Mouse (Mus musculus): ENCODE measurements around the gene Caprin2. TPM values are rescaled to one million over a fixed set of nuclear protein-coding genes. Genes with fewer than 3 reads are reported as not detected.

The Caprin2 gene
- total RNA-seq, 2 experiments from 2014 or later = 4.5 to 5.7 TPM

GRCm38 (mm10) chr6:148873911-148874310 lies 22.1 kb downstream of the Caprin2 start:
- no peak for DNase-seq (ENCODE audit: low spot score)
- intact Hi-C loops (cut with DNase I) = no loop called here

- intact Hi-C loops (cut with DNase I) = no loop called here
Observed at GRCm38 (mm10) chr6:148845629-148846028, 50.4 kb downstream of the Caprin2 start.

GRCm38 (mm10) chr6:148841760-148842159 lies 54.3 kb downstream of the Caprin2 start:
- intact Hi-C loops (cut with DNase I) = no loop called here
- DNase-seq (ENCODE audit: low spot score) = no peak

More at GRCm38 (mm10) chr6:148845629-148846028, 50.4 kb downstream of the Caprin2 start:
- DNase-seq (ENCODE audit: low spot score) = no peak

- intact Hi-C loops (cut with DNase I) = no loop called here
- DNase-seq (ENCODE audit: low spot score) = no peak
Observed at GRCm38 (mm10) chr6:148838460-148838859, 57.6 kb downstream of the Caprin2 start.

GRCm38 (mm10) chr6:148831728-148832121 lies 64.3 kb downstream of the Caprin2 start:
- intact Hi-C loops (cut with DNase I) = loop anchor here (5.0 kb wide), 3 partner anchors 66 to 619 kb away; partner anchors contain the start of genes Amn1, Caprin2 and Ergic2

GRCm38 (mm10) chr6:148830748-148831727 lies 65.0 kb downstream of the Caprin2 start, which contains the start of gene Ipo8:
Gene Ipo8, minus strand, starts transcription at chr6:148831467.
- intact Hi-C loops (cut with DNase I) = loop anchor here (5.0 kb wide), 3 partner anchors 66 to 619 kb away; partner anchors contain the start of genes Amn1, Caprin2 and Ergic2
- peak; percentile 86 for DNase-seq (ENCODE audit: low spot score)

More at GRCm38 (mm10) chr6:148831728-148832121, 64.3 kb downstream of the Caprin2 start:
- DNase-seq (ENCODE audit: low spot score) = no peak

DNA sequence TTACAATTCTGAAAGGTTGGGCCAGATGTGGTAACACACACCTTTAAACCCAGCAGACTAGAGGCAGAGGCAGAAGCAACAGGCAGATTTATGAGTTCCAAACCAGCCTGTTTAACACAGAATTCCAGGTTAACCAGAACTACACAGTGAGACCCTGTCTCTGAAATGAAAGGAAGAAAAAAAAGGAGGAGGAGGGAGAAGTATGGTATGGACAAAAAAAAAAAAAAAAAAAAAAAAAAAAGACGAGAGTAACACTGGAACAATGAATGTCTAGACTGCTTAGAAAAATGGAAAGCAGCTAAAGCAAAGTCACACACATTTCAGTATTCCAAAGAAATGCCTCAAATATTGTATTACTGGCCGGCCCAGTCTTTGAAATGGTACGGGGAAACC lies 65.7 kb downstream of the Caprin2 start:
- no peak for DNase-seq (ENCODE audit: low spot score)
- intact Hi-C loops (cut with DNase I) = loop anchor here (5.0 kb wide), 3 partner anchors 67 to 618 kb away; partner anchors contain the start of genes Amn1, Caprin2 and Ergic2

DNA sequence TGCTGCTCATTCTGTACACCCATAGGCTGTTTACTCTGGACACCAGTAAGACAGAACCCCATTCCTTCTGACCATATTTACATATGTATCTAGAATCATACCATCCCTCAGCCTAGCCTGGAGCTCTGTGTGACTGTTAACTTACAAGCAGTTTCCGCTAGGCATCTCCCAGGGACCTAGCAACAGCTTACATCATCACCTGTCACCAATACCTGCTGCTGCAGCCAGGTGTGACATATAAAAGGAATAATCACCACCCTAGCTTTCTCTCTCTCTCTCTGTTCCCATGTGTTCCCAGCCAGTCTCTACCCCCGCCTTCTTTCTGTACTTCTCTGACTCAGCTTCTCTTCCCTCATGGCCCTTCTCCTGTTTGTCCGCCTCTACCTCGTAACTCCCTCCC lies 69.9 kb downstream of the Caprin2 start:
- intact Hi-C loops (cut with DNase I) = no loop called here

DNA sequence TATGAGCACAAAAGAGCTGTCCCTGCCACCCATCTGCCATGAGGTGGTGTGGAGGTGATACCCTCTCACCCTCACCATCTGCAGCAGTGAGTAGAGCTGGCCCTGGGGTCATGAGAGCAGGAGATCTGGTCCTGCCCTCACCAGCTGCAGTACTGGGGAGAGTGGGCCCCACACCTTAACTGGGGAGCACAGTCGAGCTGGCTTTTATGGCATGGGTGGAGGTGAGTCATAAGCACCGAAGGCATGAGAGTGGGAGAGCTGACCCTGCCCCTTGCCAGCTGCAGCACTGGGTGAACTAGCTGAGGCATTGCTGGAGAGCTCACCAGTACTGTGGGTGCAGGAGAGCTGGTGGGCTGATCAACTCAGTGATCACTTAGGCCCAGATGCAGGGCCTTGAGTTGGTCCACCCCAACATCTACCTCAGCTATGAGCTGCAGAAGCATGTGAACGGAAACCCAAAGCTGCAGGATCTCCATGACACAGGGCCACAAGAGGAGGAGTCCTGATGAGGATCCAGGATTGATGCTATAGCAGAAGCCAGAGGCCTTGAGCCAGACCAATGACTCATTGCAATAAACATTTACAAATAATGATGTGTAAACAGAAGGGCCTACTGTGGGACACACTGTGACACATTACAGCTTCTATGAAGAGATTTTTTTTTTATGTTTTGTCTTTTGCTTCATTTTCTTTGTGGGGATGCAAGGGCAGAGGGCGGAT lies 77.3 kb downstream of the Caprin2 start:
- no peak for DNase-seq (ENCODE audit: low spot score)
- intact Hi-C loops (cut with DNase I) = no loop called here

More for the DNA sequence above, 69.9 kb downstream of the Caprin2 start:
- DNase-seq (ENCODE audit: low spot score) = no peak

- intact Hi-C loops (cut with DNase I) = no loop called here
- DNase-seq (ENCODE audit: low spot score) = no peak
Observed at GRCm38 (mm10) chr6:148816751-148817150, 79.3 kb downstream of the Caprin2 start.

DNA sequence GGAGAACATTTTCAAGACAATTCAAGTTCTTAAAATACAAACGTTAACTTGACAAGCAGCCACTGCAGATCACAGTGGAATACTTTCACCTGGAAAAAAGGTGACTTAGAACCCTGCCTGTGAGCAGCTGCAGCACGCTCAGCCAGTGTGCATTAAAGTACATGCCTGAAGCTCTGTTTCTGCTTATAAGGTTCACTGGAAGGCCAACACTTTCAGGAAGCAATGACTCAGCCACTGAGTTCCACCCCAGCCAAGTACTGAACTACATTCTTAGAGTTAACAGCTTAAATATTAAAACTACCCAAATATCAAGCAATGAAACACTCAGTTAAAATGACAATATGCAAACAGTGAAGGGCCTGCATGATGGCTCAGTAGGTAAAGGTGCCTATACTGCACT lies 84.9 kb downstream of the Caprin2 start:
- no peak for DNase-seq (ENCODE audit: low spot score)
- intact Hi-C loops (cut with DNase I) = no loop called here

DNA sequence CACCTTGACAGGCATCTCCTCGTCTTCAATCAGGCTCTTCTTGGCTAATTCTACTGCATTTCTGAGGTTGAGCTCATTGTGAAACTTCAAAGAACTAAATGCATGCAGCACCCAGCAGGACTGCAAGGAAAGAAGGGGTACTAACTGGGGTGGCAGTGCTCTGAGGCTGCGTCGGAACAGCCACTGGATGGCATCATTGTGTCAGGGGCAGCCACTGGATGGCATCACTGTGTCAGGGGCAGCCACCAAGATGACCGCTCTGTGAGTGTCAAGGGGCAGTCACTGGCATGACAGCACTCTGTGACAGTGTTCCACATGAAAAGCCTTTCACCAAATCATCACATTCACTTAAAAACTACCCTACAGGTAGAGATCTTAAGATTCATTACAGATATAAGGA lies 96.3 kb downstream of the Caprin2 start:
- no peak for DNase-seq (ENCODE audit: low spot score)
- intact Hi-C loops (cut with DNase I) = loop anchor here (5.0 kb wide), 1 partner anchor 113 kb away; no protein-coding TSS in a partner anchor

- intact Hi-C loops (cut with DNase I) = loop anchor here (5.0 kb wide), 1 partner anchor 117 kb away; no protein-coding TSS in a partner anchor
- no peak for DNase-seq (ENCODE audit: low spot score)
Observed at GRCm38 (mm10) chr6:148795145-148795544, 100.9 kb downstream of the Caprin2 start.

Other genes with a start within 250 kb of the Caprin2 start
- gene Ipo8, start 64.8 kb downstream of the Caprin2 start, total RNA-seq (2021) = 10 to 100 TPM; 22.7 to 23.9 TPM
- gene Sinhcaf, start 50.2 kb upstream of the Caprin2 start, total RNA-seq (2021) = 1 to 10 TPM; 4.9 to 5.7 TPM
- 10 to 100 TPM; 14.3 to 18.0 TPM for gene Dennd5b, start 205.4 kb upstream of the Caprin2 start, total RNA-seq (2021)
- not detected for gene Gm10203, start 233.9 kb upstream of the Caprin2 start, total RNA-seq (2021)
- 10 to 100 TPM; 27.4 to 28.0 TPM for gene Etfbkmt, start 243.6 kb upstream of the Caprin2 start, total RNA-seq (2021)